Mouse (Mus musculus) kidney, postnatal 25 days (tissue): ENCODE measurements around the gene Olfr834.

ENCODE experiments used
- DNase-seq, 2 experiments: peaks; one replicate each; pipeline ENCODE4 v3.0.0; 2021; ENCODE audit warnings: mixed read lengths in 2 of 2

Gene Olfr834

DNA sequence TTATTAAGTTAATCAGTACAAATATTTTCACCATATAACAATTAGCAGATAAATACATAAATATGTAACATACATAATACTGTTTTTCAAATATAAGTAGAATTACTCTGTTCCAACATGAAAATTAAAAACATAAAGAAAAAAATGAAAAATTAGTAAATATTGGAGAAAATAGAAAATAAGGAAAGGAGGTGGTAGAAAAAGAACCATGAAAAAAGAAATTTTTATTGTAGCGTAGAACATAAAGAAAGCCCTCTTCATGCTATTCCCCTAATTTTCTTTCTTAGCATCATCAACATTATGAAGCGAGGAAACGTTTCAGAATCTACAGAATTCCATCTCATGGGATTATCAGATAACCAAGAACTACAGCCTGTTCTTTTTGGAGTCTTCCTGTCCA, at the start of gene Olfr834:
Olfr834 (plus strand) TSS at position 301 of the 400 bp plus-strand sequence.
- DNase-seq: no peak

DNA sequence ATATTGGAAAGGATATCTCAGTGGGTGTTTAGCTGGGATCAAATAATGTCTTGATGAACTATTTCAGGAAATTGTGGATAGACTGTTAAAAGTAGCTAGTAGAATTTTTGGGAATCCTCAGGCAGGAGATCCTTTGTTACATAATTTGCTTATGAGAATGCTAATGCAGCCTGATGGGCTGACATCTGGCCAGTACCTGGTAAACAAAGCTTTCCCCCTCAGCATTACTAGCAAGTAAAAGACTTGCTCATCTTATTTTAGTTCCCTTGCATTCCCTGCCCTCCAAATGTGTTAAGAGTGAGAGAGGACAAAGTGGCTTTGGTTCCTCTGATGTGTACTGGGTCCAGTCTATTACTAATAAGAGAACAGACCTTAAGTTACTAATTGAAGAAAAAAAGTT, 25.8 kb upstream of the Olfr834 start:
- DNase-seq: no peak

DNA sequence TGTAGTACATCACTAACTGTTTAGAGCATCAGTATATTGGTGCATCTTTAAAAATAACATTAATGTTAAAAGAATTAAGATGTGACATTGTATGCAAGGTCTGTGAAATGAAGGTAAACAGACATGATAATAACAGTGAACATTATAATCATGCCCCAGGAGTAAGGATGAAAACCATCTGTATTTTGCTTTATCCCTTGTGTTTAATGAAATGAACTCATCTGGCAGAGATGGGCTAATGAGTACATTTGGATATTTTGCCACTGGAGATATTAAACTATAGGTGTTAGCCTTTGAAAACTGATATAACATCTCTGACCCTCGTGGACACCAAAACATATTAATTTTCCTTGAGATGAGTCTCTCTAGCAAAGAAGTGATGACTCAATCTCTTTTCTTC, 44.6 kb downstream of the Olfr834 start, which contains the start of gene Olfr835:
Olfr835 (plus strand) TSS at position 301 of the 400 bp plus-strand sequence.
- DNase-seq: no peak
